Mouse (Mus musculus): Measurements from ENCODE around the gene Inafm2.

Inafm2 gene

GRCm38 (mm10) chr2:118745232-118745884 is at the start of gene Inafm2:
Inafm2 (plus strand) TSS chr2:118745758.
- peak; percentile 84 for DNase-seq (ENCODE audit: extremely low read depth, low read depth)

- no peak for DNase-seq (ENCODE audit: extremely low read depth, low read depth)
Measured at GRCm38 (mm10) chr2:118696451-118697308, 48.9 kb upstream of the Inafm2 start.

GRCm38 (mm10) chr2:118697311-118697877 is 48.2 kb upstream of the Inafm2 start:
- no peak for DNase-seq (ENCODE audit: extremely low read depth, low read depth)

GRCm38 (mm10) chr2:118697955-118698354 is 47.6 kb upstream of the Inafm2 start:
- DNase-seq (ENCODE audit: extremely low read depth, low read depth) = no peak

DNA sequence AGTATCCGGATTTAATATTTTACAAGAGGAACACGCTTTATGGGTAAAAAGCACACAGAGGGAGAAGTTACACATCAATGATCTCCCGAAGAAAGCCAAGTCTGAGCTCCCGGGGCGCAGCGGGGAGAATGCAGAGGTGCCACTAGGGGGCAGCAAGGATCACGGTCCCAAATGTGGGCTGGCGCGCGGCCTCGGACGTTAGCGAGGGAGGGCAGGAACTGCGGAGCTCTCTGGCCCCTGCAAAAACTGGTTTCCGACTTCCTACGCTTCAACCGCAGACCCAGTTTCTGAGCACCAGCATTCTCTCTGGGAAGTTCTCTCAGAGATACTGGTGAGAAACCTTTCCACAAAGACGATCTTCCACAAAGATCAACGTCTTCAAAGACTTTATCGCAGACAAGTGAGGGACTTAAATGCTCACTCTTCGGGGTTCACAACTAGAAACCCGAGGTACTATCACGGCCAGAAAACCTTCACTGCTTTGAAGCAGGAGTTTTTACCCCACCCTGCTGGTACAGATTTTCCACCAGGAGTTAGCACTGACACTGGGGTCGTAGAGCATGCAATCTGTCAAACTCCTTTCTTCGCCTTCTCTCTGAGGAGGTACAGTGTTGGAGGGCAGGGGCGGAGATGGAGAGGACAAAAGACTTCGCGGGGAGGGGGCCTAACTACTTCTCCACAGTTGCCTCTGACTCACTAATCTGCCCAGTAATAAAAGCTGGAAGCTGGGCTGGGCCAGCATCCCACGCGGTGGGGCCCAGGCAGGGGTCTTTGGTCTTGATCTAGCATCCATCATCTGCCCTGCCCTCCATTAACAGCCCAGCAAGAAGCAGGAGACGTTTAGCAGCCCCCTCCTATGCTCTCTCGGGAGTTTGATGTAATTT is 45.1 kb upstream of the Inafm2 start:
- peak; percentile 50 for DNase-seq (ENCODE audit: extremely low read depth, low read depth)

DNA sequence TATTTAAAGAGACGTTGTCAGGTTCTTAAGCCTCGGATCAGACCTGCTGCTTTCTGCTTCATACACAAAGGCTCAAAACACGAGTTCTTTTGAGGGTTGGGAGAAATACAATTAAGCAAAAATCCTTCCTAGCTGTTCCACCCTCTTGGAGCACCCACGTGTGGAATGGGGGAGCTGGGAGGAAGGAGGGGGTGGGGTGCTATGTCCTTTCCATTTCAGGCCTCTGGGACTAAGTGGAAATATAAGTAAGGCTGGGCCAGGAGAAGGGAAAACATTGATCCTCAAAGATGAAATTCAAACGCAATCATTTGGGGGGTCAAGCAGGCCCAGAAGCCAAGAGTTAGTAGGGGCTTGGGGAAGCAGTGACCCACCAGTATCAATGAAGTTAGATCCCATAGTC is 44.4 kb upstream of the Inafm2 start:
- DNase-seq (ENCODE audit: extremely low read depth, low read depth) = no peak

GRCm38 (mm10) chr2:118701971-118702882 is 43.3 kb upstream of the Inafm2 start:
- no peak for DNase-seq (ENCODE audit: extremely low read depth, low read depth)

- no peak for DNase-seq (ENCODE audit: extremely low read depth, low read depth)
Measured at GRCm38 (mm10) chr2:118702883-118703761, 42.4 kb upstream of the Inafm2 start.

DNA sequence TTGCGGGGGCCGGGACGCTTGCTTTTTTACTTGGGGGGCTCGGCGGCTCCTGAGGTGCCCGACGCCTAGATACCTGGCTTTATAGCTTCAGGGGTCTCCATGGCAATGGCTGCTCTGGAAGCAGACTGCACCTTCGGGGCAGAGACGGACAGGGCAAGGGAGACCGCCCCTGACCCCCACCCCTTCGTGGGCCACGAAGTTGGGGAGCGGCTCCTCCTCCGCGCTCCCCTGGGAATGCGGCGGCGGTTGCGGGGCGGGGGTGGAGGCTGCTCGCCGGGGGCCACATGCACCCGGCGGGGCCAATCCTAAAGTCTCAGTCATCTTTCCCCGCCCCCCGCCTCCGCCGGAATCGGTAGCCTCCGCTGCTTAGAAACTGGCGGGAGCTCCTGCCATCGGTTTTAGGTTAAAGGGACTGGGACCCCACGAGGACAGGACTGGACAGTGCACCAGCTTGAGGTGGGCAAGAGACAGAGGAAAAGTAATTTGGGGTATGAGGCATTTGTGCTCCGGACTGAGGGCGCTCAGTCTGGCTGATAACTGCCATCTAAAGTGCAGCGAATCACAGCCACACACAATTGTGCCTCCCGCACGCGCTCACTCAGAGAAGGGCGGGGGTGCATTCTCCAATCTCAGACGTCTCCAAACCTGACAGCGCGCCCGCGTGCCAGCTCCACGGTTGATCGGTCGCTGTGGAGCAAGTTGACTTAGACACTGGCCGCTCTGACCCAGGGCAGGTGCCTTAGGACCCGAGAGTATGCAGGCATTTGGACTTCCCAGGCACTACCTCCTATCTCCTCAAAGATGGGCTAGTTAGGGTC is 41.4 kb upstream of the Inafm2 start, which contains the start of gene Ankrd63:
Gene Ankrd63 (minus strand): TSS at position 51 of the 818 bp plus-strand sequence.
- DNase-seq (ENCODE audit: extremely low read depth, low read depth) = no peak

- no peak for DNase-seq (ENCODE audit: extremely low read depth, low read depth)
Measured at GRCm38 (mm10) chr2:118706436-118706835, 39.1 kb upstream of the Inafm2 start.

- DNase-seq (ENCODE audit: extremely low read depth, low read depth) = no peak
Measured at GRCm38 (mm10) chr2:118708472-118708871, 37.1 kb upstream of the Inafm2 start.

- no peak for DNase-seq (ENCODE audit: extremely low read depth, low read depth)
Measured at GRCm38 (mm10) chr2:118709655-118710221, 35.8 kb upstream of the Inafm2 start.

GRCm38 (mm10) chr2:118711038-118711494 is 34.5 kb upstream of the Inafm2 start:
- no peak for DNase-seq (ENCODE audit: extremely low read depth, low read depth)

DNA sequence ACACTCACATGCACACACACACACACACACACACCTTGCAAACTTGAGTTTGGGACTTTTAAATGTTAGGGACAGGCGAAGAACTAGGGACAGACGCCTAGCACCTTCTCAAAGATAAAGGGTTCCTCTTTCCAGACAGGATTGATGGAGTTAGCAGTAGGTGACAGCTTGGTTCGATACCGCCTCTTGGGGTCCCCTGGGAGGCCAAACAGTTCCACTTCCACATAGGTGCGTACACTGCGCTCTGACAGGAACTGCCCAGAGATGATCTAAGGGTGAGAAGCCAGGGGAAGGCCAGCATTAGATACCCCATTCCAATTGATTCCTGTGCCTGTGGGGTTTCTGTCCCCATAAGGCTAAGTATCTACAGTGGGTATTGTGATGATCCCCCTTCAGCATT is 31.9 kb upstream of the Inafm2 start:
- DNase-seq (ENCODE audit: extremely low read depth, low read depth) = no peak

DNA sequence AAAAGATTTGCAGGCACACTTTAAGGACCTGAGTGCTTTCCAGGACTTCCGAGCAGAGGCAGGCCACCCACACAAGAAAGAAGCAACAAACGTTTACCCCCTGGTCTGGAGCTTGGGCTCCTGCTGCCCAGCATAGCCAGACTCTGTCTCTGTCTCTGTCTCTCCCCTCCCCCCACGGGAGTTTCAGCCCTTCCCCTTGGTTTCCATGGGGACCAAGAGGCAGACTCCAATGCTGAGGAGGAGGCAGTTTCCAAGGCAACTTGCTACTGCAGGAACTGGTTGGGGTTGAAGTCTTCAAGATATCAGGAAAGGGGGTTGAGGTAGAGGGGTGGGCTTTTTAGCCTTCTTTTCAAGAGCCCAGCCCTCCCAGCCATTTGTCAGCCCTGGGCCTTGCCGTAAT is 31.3 kb upstream of the Inafm2 start:
- no peak for DNase-seq (ENCODE audit: extremely low read depth, low read depth)

DNA sequence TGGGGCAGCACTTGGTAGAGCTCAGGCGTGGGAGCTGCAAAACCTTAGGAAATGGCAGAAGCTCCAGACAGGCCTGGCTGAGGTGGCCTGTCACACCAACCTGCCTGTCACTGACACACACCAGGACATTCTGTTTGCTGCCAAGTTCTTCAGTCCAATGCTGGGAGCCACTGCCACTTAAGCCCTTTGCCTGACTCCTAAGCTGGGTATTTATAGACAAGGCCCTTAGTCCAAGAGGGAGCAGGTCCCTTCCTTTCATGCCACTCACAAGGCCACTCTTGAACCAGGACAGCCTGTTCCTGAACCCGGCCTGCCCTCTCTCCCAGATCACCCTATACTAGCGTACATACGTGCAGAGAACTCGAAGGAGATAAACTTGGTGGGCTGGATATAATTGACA is 28.9 kb upstream of the Inafm2 start:
- DNase-seq (ENCODE audit: extremely low read depth, low read depth) = no peak

- DNase-seq (ENCODE audit: extremely low read depth, low read depth) = no peak
Measured at GRCm38 (mm10) chr2:118723693-118724486, 21.7 kb upstream of the Inafm2 start.
